Mouse (Mus musculus) olfactory bulb, adult 2 months (tissue): ENCODE results near the gene Hist1h3d. TPM values are rescaled to one million over a fixed set of nuclear protein-coding genes. Genes with fewer than 3 reads are reported as not detected.
"Not testable (repeated sequence)": the region's sequence is repeated elsewhere in the genome, so short reads cannot be mapped to it uniquely, and the experiment has no call there.

Experiments used
- H3K27ac ChIP-seq: fragments of 200-500 bp; 2 replicates; pipeline ENCODE4 v1.5.1; 2012; ENCODE audit warnings: low read depth, low read length; ENCODE audit not compliant: insufficient read depth
- H3K4me1 ChIP-seq: fragments of 200-500 bp; 2 replicates; pipeline ENCODE4 v1.6.1; 2012; ENCODE audit warnings: low read length; ENCODE audit not compliant: control insufficient read depth, insufficient read depth
- H3K4me3 ChIP-seq: fragments of 200-500 bp; 2 replicates; pipeline ENCODE4 v1.5.1; 2012; ENCODE audit warnings: mild to moderate bottlenecking, low read depth, low read length, moderate library complexity; ENCODE audit not compliant: insufficient read depth
- CTCF ChIP-seq: fragments of 200-500 bp; IDR thresholded peaks from 2 replicates; pipeline ENCODE4 v1.5.1; 2012; ENCODE audit warnings: low read depth, mild to moderate bottlenecking, low read length, moderate library complexity; ENCODE audit not compliant: insufficient read depth
- POLR2A ChIP-seq: fragments of 200-500 bp; IDR thresholded peaks from 2 replicates; pipeline ENCODE4 v1.6.1; 2012; ENCODE audit warnings: mild to moderate bottlenecking, low read depth, low read length, moderate library complexity; ENCODE audit not compliant: insufficient read depth
- WGBS: fragments of 180-500 bp; shearing (Covaris S2); methylation state at CpG from one replicate; pipeline ENCODE4 v1.1.7; 2018; 5-methylcytosine and 5-hydroxymethylcytosine counted together
- polyA plus RNA-seq: library from polyadenylated mRNA; stranded (reverse); fragments of >200 nt; gene quantifications from 2 replicates; pipeline ENCODE4 v1.2.4, GENCODE M21; 2012; ENCODE audit warnings: low replicate concordance; ENCODE audit not compliant: missing spikeins, insufficient read depth, insufficient read length

Hist1h3d gene
- polyA plus RNA-seq, 1 experiment = not detected

DNA sequence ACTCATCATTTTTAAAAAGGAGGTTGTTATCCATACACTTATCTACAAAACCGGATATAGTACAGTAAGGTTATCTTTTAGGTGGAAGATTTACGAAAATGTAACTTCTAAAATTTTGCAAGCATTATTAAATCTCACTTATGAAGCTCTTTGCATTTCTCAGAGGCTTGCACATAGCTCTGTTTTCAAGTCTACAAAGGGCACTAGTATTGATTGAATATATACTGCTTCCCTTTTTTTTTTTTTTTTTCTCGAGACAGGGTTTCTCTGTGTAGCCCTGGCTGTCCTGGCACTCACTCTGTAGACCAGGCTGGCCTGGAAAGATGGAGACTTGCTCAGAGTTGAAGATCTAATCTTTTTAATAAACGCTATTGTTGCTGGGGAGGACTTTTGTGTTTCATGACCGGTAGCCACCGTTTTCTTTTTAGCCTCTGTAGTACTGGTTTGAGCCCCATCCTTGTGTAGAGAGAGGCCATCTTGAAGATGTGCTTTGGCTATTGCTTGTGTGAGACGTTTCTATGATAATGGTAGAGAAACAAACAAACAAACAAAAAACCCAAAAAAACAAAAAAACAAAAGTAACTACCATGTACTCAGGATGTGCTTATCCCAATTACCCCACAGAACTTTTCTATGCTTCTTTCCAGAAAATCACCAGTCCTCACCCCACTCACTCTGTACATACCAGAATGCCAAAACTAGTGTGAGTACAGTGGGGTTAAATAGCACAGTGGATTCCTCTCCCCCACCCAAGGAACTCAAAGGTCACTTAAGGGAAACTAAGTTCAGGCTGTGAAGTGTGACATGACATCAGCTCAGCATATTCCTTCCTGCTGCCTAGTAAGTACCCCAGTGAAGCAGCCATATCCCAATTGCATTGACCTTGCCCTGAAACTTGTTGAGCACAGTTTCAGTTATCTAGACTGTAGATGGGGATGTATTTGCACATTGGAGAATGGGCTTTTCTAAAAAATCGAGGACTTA lies 23.3 kb upstream of the Hist1h3d start:
- WGBS = 36% methylated on average over 8 of the region's 8 CpGs
- no peak overlapping the region for H3K27ac ChIP-seq

DNA sequence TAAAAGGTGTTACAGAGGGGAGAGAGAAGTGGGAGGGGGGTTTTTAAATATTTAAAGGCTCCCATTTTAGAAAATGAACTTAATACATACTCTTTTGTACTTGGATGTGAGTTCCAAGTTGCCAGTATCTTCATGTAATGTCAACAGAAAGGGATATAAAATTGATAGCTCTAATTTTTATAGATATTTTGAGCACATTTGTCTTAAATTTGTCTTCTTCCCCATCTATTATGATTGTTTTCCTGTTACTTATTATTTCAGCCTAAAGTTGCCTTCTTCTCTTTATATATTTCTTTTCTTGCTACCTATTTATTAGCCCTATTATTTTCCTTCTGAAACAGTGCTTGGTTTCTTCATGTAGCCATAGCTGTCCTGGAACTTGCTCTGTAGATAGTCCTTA lies 22.6 kb upstream of the Hist1h3d start, which contains the start of gene Hist1h1d:
Gene Hist1h1d (plus strand): TSS at position 301 of the 400 bp plus-strand sequence.
- Histone ChIP-seq H3K4me3 (no peak within 1 kb of the TSS), H3K27ac (no peak within 1 kb of the TSS), H3K4me1 (peaks cover 3% of the 10 kb centered on the region; the same call in 1 of the 2 replicates)
- TF ChIP-seq POLR2A (no peak), CTCF (no peak)

More for the DNA sequence above, 23.3 kb upstream of the Hist1h3d start:
- H3K4me3 ChIP-seq = no peak overlapping the region
- H3K4me1 ChIP-seq = peaks cover 3% of the 10 kb centered on the region; the same call in 1 of the 2 replicates
- no peak for TF ChIP-seq POLR2A
- no peak for TF ChIP-seq CTCF

DNA sequence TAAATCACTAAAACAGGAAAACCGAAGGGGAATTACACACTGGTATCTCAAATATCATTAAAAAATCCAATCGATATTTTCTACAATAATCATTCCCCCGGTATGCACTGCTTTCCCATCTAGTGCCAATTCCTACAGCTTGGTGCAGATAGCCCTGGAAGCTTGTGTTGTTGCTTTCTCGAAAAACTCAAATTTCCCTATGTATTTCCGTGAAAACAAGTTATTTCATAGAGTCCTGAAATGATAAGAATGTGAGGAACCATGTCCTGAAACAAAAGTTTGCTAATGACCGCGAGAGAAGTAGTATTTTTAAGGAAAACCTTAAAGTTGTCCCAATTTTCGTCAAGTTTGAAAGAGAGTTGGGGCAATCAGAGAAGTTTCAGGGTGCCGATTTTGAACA lies 21.2 kb upstream of the Hist1h3d start:
- Histone ChIP-seq H3K27ac (no peak overlapping the region), H3K4me1 (peaks cover 3% of the 10 kb centered on the region; the same call in 1 of the 2 replicates), H3K4me3 (no peak overlapping the region)
- WGBS = 14% methylated on average over 9 of the region's 9 CpGs
- TF ChIP-seq POLR2A (no peak), CTCF (no peak)

DNA sequence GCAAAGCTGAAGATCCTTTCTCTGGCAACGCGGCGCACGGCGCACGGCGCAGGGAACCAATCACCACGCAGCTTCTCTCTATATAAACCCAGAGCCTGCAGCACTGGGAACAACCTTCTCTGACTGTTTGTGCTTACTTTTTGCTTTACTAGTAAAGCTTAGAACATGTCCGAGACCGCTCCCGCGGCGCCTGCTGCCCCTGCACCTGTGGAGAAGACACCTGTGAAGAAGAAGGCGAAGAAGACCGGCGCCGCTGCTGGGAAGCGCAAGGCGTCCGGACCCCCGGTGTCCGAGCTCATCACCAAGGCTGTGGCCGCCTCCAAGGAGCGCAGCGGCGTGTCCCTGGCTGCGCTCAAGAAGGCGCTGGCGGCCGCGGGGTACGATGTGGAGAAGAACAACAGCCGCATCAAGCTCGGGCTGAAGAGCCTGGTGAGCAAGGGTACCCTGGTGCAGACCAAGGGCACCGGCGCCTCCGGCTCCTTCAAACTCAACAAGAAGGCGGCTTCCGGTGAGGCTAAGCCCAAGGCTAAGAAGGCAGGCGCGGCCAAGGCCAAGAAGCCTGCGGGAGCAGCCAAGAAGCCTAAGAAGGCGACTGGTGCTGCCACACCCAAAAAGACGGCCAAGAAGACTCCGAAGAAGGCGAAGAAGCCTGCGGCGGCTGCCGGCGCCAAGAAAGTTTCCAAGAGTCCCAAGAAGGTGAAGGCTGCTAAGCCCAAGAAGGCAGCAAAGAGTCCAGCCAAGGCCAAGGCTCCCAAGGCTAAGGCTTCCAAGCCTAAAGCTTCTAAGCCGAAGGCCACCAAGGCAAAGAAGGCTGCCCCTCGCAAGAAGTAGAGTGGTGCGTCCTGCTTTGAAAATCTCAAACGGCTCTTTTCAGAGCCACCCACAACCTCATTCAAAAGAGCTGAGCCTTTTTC lies 20.4 kb upstream of the Hist1h3d start:
- Histone ChIP-seq H3K4me3 (peak overlapping the region; percentile 60), H3K4me1 (peaks cover 3% of the 10 kb centered on the region; the same call in 1 of the 2 replicates), H3K27ac (peak overlapping the region; percentile 71)
- WGBS = under 1% methylated on average over 54 of the region's 54 CpGs
- no peak for TF ChIP-seq CTCF
- TF ChIP-seq POLR2A = peak; percentile 48; the same call in 1 of the 2 replicates

DNA sequence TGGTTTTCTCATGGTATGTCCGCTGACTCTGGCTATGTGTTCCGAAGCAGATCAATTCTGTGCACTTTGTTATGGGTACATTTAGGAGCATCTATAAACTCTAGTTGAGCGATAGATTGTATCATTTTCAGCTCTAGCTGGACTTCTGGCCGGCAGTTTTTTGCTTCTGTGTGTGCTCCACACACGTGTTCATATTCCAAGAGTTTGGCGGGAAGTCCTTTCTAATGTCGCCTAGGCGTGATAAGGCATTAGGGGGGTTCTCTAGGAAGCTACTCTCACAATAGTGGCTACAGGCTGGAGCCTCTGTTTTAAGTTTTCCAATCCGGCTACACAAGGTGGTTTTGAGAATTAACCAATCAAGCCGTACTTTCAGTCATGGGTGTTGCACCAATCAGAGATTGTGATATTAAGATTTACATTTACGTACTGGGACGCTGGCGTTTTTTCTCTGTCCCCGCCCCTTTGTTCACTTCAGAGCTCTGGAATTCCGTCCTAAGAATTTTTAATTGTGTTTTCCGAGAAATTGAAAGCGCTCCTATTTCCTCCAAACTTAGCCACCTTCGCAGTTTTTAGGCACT lies 19.6 kb upstream of the Hist1h3d start:
- H3K4me1 ChIP-seq = peaks cover 3% of the 10 kb centered on the region; the same call in 1 of the 2 replicates
- under 1% methylated on average over 18 of the region's 18 CpGs for WGBS
- peak overlapping the region; percentile 60 for H3K4me3 ChIP-seq
- TF ChIP-seq POLR2A = no peak
- TF ChIP-seq CTCF = no peak
- peak overlapping the region; percentile 85 for H3K27ac ChIP-seq

DNA sequence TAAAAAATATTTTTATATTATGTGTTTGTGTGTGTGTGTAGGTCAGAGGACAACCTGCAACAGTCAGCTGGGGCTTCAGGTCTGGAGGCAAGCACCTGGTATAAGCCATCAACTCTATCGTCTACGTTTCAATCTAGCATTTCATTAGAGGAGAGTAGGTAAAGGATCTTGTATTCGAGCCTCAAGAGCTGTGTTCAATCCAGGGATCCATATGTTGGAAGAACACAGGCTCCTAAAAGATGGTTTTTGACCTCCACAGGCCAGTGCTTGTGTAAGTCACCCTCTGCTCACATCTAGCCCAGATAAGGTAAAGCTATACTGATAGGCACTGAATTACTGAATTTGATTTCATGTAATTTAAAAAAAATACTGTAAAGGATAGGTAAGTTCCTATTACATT lies 18.7 kb upstream of the Hist1h3d start:
- WGBS = 68% methylated on average over 3 of the region's 3 CpGs
- TF ChIP-seq CTCF = no peak
- no peak for TF ChIP-seq POLR2A
- Histone ChIP-seq H3K4me3 (no peak overlapping the region), H3K4me1 (peaks cover 3% of the 10 kb centered on the region; the same call in 1 of the 2 replicates), H3K27ac (no peak overlapping the region)

DNA sequence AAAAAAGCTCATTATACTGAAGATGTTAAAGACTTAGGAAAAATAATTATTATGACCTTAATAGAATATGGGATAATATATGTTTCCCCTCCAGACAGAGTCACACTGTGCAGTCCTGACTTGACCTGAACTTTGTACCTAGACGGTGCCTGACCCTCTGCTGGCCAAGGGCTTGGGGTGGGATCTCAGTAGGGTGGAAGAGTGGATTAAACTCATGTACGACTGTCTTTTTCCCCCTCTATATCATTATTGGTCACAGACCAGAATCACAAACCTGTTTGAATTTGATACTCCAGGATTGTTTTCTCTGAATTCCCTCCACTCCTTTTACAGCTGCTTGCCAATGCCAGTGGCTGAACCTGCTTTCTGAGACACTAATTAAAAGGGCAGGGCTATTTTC lies 14.9 kb upstream of the Hist1h3d start:
- WGBS = 20% methylated on average over 2 of the region's 2 CpGs
- not testable (repeated sequence) for H3K4me1 ChIP-seq, H3K27ac ChIP-seq, H3K4me3 ChIP-seq

DNA sequence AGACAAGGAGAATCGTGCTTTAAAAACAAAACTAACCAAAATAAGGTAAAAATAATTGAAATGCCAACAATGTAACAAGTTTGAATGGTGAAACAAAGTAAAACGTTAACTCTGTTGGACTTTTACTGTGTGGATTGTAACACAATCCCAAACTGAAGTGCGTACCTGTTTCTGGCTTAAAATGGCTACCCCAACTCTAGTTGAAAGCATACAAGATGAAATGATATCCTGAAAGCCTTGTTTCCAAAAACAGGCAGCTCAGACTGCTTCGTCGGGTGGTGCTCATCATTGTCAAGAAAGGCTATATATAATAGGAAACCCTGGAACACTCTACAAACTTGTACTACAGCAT lies 14.1 kb upstream of the Hist1h3d start:
- H3K4me1 ChIP-seq, H3K27ac ChIP-seq: not testable (repeated sequence)
- H3K4me3 ChIP-seq = peak overlapping the region; percentile 89; the same call in 1 of the 2 replicates
- WGBS = 0% methylated on average over 2 of the region's 5 CpGs
